Mouse (Mus musculus) intestine, embryonic 16.5 days (tissue): ENCODE measurements at regions not wholly inside any gene's neighbourhood (a gene's known extent, or its start where the extent isn't known, plus 50 kb on each side); places are given as distances from the start of the nearest gene placed in this dataset.
"Not testable (repeated sequence)": the region's sequence is repeated elsewhere in the genome, so short reads cannot be mapped to it uniquely, and the experiment has no call there.

Experiments used
- ATAC-seq: fragments of 200-750 bp; cut with Nextera tagmentation; 2 replicates; pipeline ENCODE4 v1.8.0; 2017; ENCODE audit warnings: moderate TSS enrichment, moderate library complexity
- H3K27ac ChIP-seq: fragments of 300-500 bp; sonication (generic); 2 replicates; pipeline ENCODE4 v1.5.1; 2014; ENCODE audit warnings: mild to moderate bottlenecking, low read length
- H3K27me3 ChIP-seq: fragments of 300-500 bp; sonication (generic); replicated peaks from 2 replicates; pipeline ENCODE4 v1.6.1; 2014; ENCODE audit warnings: low read length, control low read depth, mixed read lengths; ENCODE audit not compliant: control insufficient read depth, insufficient read depth
- H3K36me3 ChIP-seq: fragments of 300-500 bp; sonication (generic); 2 replicates; pipeline ENCODE4 v1.6.1; 2014; ENCODE audit warnings: low read length, control low read depth; ENCODE audit not compliant: control insufficient read depth, insufficient read depth
- H3K4me1 ChIP-seq: fragments of 300-500 bp; sonication (generic); 2 replicates; pipeline ENCODE4 v1.6.1; 2014; ENCODE audit warnings: low read length, control low read depth, mixed read lengths; ENCODE audit not compliant: control insufficient read depth, insufficient read depth
- H3K4me2 ChIP-seq: fragments of 300-500 bp; sonication (generic); 2 replicates; pipeline ENCODE4 v1.6.1; 2014; ENCODE audit warnings: low read depth, low read length, control low read depth
- H3K4me3 ChIP-seq: fragments of 300-500 bp; sonication (generic); 2 replicates; pipeline ENCODE4 v1.5.1; 2014; ENCODE audit warnings: mild to moderate bottlenecking, low read length
- H3K9ac ChIP-seq: fragments of 300-500 bp; sonication (generic); 2 replicates; pipeline ENCODE4 v1.6.1; 2014; ENCODE audit warnings: low read depth, low read length
- H3K9me3 ChIP-seq: fragments of 300-500 bp; sonication (generic); 2 replicates; pipeline ENCODE4 v1.6.1; 2016; ENCODE audit warnings: low read length, control low read depth; ENCODE audit not compliant: control insufficient read depth
- WGBS: fragments of 180-500 bp; shearing (Covaris S2); extraction: QIAGEN DNeasy Blood & Tissue Kit; methylation state at CpG from one replicate; pipeline ENCODE4 v1.1.7; 2014; 5-methylcytosine and 5-hydroxymethylcytosine counted together

GRCm38 (mm10) chr6:10803383-10803782 is 1103.9 kb downstream of the Ndufa4 start:
- 79% methylated on average over 1 of the region's 1 CpGs for WGBS
- Histone ChIP-seq H3K4me3 (no peak overlapping the region), H3K9me3 (no peaks in the 10 kb centered on the region), H3K27me3 (no peaks in the 10 kb centered on the region), H3K4me1 (no peaks in the 10 kb centered on the region), H3K9ac (no peak overlapping the region), H3K4me2 (no peak overlapping the region), H3K27ac (no peak overlapping the region), H3K36me3 (no peaks in the 10 kb centered on the region)
- no peak for ATAC-seq

GRCm38 (mm10) chr6:10758620-10759311 is 1148.5 kb downstream of the Ndufa4 start:
- no peaks in the 10 kb centered on the region for H3K9me3 ChIP-seq
- no peak overlapping the region for H3K4me2 ChIP-seq
- H3K4me1 ChIP-seq: no peaks in the 10 kb centered on the region
- no peak overlapping the region for H3K9ac ChIP-seq
- H3K27ac ChIP-seq: peak overlapping the region; percentile 54
- no peaks in the 10 kb centered on the region for H3K36me3 ChIP-seq
- WGBS: 50% methylated on average over 1 of the region's 1 CpGs
- no peak overlapping the region for H3K4me3 ChIP-seq
- peak; percentile 78 for ATAC-seq
- H3K27me3 ChIP-seq: no peaks in the 10 kb centered on the region

- Histone ChIP-seq H3K4me2 (no peak overlapping the region), H3K4me3 (no peak overlapping the region), H3K27me3 (no peaks in the 10 kb centered on the region), H3K36me3 (no peaks in the 10 kb centered on the region), H3K4me1 (no peaks in the 10 kb centered on the region), H3K27ac (no peak overlapping the region), H3K9ac (no peak overlapping the region), H3K9me3 (no peaks in the 10 kb centered on the region)
- ATAC-seq: no peak
These were observed 1149.2 kb downstream of the Ndufa4 start for GRCm38 (mm10) chr6:10758051-10758450.

- no peaks in the 10 kb centered on the region for H3K9me3 ChIP-seq
- no peaks in the 10 kb centered on the region for H3K4me1 ChIP-seq
- no peaks in the 10 kb centered on the region for H3K36me3 ChIP-seq
- no peak for ATAC-seq
- WGBS: 56% methylated on average over 2 of the region's 2 CpGs
- no peak overlapping the region for H3K27ac ChIP-seq
- H3K4me2 ChIP-seq: no peak overlapping the region
- no peak overlapping the region for H3K9ac ChIP-seq
- no peaks in the 10 kb centered on the region for H3K27me3 ChIP-seq
- H3K4me3 ChIP-seq: no peak overlapping the region
These were observed 1163.2 kb downstream of the Ndufa4 start for GRCm38 (mm10) chr6:10744056-10744455.

GRCm38 (mm10) chr6:10722566-10722965 is 1184.7 kb downstream of the Ndufa4 start:
- H3K4me3 ChIP-seq: no peak overlapping the region
- no peaks in the 10 kb centered on the region for H3K4me1 ChIP-seq
- H3K4me2 ChIP-seq: no peak overlapping the region
- no peaks in the 10 kb centered on the region for H3K36me3 ChIP-seq
- no peak overlapping the region for H3K27ac ChIP-seq
- H3K27me3 ChIP-seq: no peaks in the 10 kb centered on the region
- H3K9me3 ChIP-seq: no peaks in the 10 kb centered on the region
- ATAC-seq: no peak
- H3K9ac ChIP-seq: no peak overlapping the region
- WGBS: 58% methylated on average over 1 of the region's 1 CpGs

- H3K27me3 ChIP-seq, H3K27ac ChIP-seq, H3K9ac ChIP-seq, H3K4me2 ChIP-seq, H3K4me1 ChIP-seq, H3K4me3 ChIP-seq, ATAC-seq, H3K36me3 ChIP-seq, H3K9me3 ChIP-seq: not testable (repeated sequence)
- 98% methylated on average over 15 of the region's 25 CpGs for WGBS
These were observed 1216.8 kb downstream of the Ndufa4 start for GRCm38 (mm10) chr6:10690526-10690925.
